Comparison of ENCODE assay signal across 7 mouse cellular contexts in the genomic region with DNA sequence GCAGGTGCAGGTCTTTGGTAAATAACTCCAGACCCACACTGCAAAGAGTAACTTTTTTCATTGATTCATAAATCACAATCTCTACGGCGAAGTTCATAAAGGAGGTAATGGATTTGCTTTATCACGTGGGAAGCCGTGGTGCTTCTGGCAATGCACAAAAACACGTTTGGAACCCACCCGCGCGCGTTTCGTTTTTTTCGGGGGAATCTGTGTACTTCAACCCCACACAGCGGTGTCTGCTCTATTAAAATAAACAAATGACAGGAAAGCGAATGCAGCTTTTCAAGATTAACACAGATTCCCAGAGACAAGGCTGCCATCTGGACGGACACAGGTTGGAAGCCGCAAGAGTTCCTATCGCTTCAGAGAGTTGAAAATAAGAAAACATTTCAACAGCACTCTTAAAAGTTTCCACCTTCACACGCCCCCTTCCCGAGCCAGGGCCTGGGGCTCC. TPM values are rescaled to one million over a fixed set of nuclear protein-coding genes. Genes with fewer than 3 reads are reported as not detected.
A peak's percentile ranks its signal among the peaks of the same experiment; 100 is the strongest.
DNase-seq lines count a peak whose midpoint lies in the region; ATAC-seq and TF ChIP-seq lines count a peak whose summit lies in the region.

No protein-coding gene starts in this region.

- H3K36me3 ChIP-seq in neural tube, embryonic 11.5 days (ENCODE audit: control insufficient read depth, insufficient read depth, low read length), result no peaks in the 10 kb centered on the region
- H3K36me3 ChIP-seq in forebrain, embryonic 10.5 days (replicated peaks), result no peaks in the 10 kb centered on the region
- no peaks in the 10 kb centered on the region for H3K36me3 ChIP-seq in limb, embryonic 14.5 days (ENCODE audit: control insufficient read depth, insufficient read depth, low read length)
- H3K36me3 ChIP-seq in stomach, embryonic 15.5 days, result no peaks in the 10 kb centered on the region

- no peak for ATAC-seq in neural tube, embryonic 11.5 days (ENCODE audit: insufficient read depth, low FRiP score, low TSS enrichment)
- no peak for ATAC-seq in limb, embryonic 14.5 days (ENCODE audit: low FRiP score, low read depth)
- no peak for ATAC-seq in stomach, embryonic 15.5 days (ENCODE audit: insufficient read depth, low FRiP score, low read depth)

- H3K4me1 ChIP-seq in neural tube, embryonic 11.5 days (ENCODE audit: control insufficient read depth, insufficient read depth, low read length), result peaks cover 8% of the 10 kb centered on the region
- peaks cover 39% of the 10 kb centered on the region for H3K4me1 ChIP-seq in forebrain, embryonic 10.5 days
- H3K4me1 ChIP-seq in limb, embryonic 14.5 days (ENCODE audit: control insufficient read depth, insufficient read depth, low read length), result peaks cover 29% of the 10 kb centered on the region
- peaks cover 33% of the 10 kb centered on the region for H3K4me1 ChIP-seq in stomach, embryonic 15.5 days

- peak overlapping the region; percentile 93 for H3K9ac ChIP-seq in neural tube, embryonic 11.5 days (ENCODE audit: low read length)
- peak overlapping the region; percentile 80 for H3K9ac ChIP-seq in limb, embryonic 14.5 days (ENCODE audit: low read depth, low read length, severe bottlenecking)
- H3K9ac ChIP-seq in stomach, embryonic 15.5 days, result peak overlapping the region; percentile 92

- DNase-seq in neural tube, embryonic 11.5 days (ENCODE audit: low spot score), result no peak
- DNase-seq in neural tube, embryonic 10.5 days (ENCODE audit: extremely low spot score, low spot score), result no peak
- no peak for DNase-seq in forebrain, embryonic 10.5 days (ENCODE audit: extremely low spot score, low spot score)
- no peak for DNase-seq in limb, embryonic 14.5 days (ENCODE audit: low spot score)
- DNase-seq in thymus, postnatal 10 days (ENCODE audit: low spot score in 2 of 2), result no peak
- DNase-seq in kidney, postnatal 10 days, result no peak

- 8% methylated on average over 18 of the region's 18 CpGs for WGBS in neural tube, embryonic 11.5 days
- 13% methylated on average over 18 of the region's 18 CpGs for WGBS in forebrain, embryonic 10.5 days
- 3% methylated on average over 18 of the region's 18 CpGs for WGBS in limb, embryonic 14.5 days
- under 1% methylated on average over 18 of the region's 18 CpGs for WGBS in stomach, embryonic 15.5 days

- no peaks in the 10 kb centered on the region for H3K27me3 ChIP-seq in neural tube, embryonic 11.5 days (ENCODE audit: control insufficient read depth, insufficient read depth, low read length)
- no peaks in the 10 kb centered on the region for H3K27me3 ChIP-seq in forebrain, embryonic 10.5 days (ENCODE audit: poor library complexity, severe bottlenecking)
- no peaks in the 10 kb centered on the region for H3K27me3 ChIP-seq in limb, embryonic 14.5 days (ENCODE audit: control insufficient read depth, insufficient read depth, low read length)
- no peaks in the 10 kb centered on the region for H3K27me3 ChIP-seq in stomach, embryonic 15.5 days (replicated peaks)

- H3K27ac ChIP-seq in neural tube, embryonic 11.5 days (ENCODE audit: low read depth, low read length), result no peak overlapping the region; the same call in 1 of the 2 replicates
- H3K27ac ChIP-seq in forebrain, embryonic 10.5 days, result peak overlapping the region; percentile 93
- H3K27ac ChIP-seq in limb, embryonic 14.5 days (replicated peaks; ENCODE audit: low read depth, low read length), result peak overlapping the region; percentile 90
- peak overlapping the region; percentile 92 for H3K27ac ChIP-seq in stomach, embryonic 15.5 days

- peak overlapping the region; percentile 94 for H3K4me3 ChIP-seq in neural tube, embryonic 11.5 days (ENCODE audit: low read depth, low read length)
- H3K4me3 ChIP-seq in forebrain, embryonic 10.5 days, result peak overlapping the region; percentile 97
- H3K4me3 ChIP-seq in limb, embryonic 14.5 days (replicated peaks; ENCODE audit: low read length), result peak overlapping the region; percentile 90
- peak overlapping the region; percentile 96 for H3K4me3 ChIP-seq in stomach, embryonic 15.5 days (replicated peaks)

- H3K9me3 ChIP-seq in neural tube, embryonic 11.5 days (ENCODE audit: control insufficient read depth, low read length), result no peaks in the 10 kb centered on the region
- H3K9me3 ChIP-seq in forebrain, embryonic 10.5 days, result no peaks in the 10 kb centered on the region
- H3K9me3 ChIP-seq in limb, embryonic 14.5 days (ENCODE audit: control insufficient read depth, low read length), result no peaks in the 10 kb centered on the region
- H3K9me3 ChIP-seq in stomach, embryonic 15.5 days, result no peaks in the 10 kb centered on the region

- no peak for TF ChIP-seq POLR2A in limb, embryonic 14.5 days (IDR thresholded peaks at IDR 0.05; ENCODE audit: borderline replicate concordance, extremely low read depth, insufficient read depth, insufficient read length)

- H3K4me2 ChIP-seq in neural tube, embryonic 11.5 days (ENCODE audit: low read depth), result peak overlapping the region; percentile 77
- H3K4me2 ChIP-seq in limb, embryonic 14.5 days (replicated peaks; ENCODE audit: low read depth, low read length, severe bottlenecking), result peak overlapping the region; percentile 72
- peak overlapping the region; percentile 74 for H3K4me2 ChIP-seq in stomach, embryonic 15.5 days

RNA-seq across cellular contexts. Expression of a gene that starts 1.1 kb away (rescaled TPM):
- 12.9 and 13.8 TPM in 2 replicates for polyA plus RNA-seq in neural tube, embryonic 11.5 days (2014; fragmentation: Nextera tagmentation; extraction: Ambion mirVana)
- polyA plus RNA-seq in forebrain, embryonic 10.5 days (2016; fragmentation: Nextera tagmentation; extraction: Ambion mirVana), result 13.2 and 14.2 TPM in 2 replicates
- polyA plus RNA-seq in limb, embryonic 14.5 days (2012; rRNA removed), result 20.1 and 22.8 TPM in 2 replicates
- 11.1 and 13.6 TPM in 2 replicates for polyA plus RNA-seq in limb, embryonic 14.5 days (2014; fragmentation: Nextera tagmentation; extraction: Ambion mirVana)
- polyA plus RNA-seq in stomach, embryonic 15.5 days (2015; fragmentation: Nextera tagmentation; extraction: Ambion mirVana), result 18.9 and 20.8 TPM in 2 replicates

RNA-seq across cellular contexts. Expression of a gene that starts 39.0 kb away (rescaled TPM):
- polyA plus RNA-seq in neural tube, embryonic 11.5 days (2014; fragmentation: Nextera tagmentation; extraction: Ambion mirVana), result 487 and 523 TPM in 2 replicates
- polyA plus RNA-seq in forebrain, embryonic 10.5 days (2016; fragmentation: Nextera tagmentation; extraction: Ambion mirVana), result 529 and 540 TPM in 2 replicates
- 232 and 505 TPM in 2 replicates for polyA plus RNA-seq in limb, embryonic 14.5 days (2012; rRNA removed)
- 689 and 720 TPM in 2 replicates for polyA plus RNA-seq in limb, embryonic 14.5 days (2014; fragmentation: Nextera tagmentation; extraction: Ambion mirVana)
- polyA plus RNA-seq in stomach, embryonic 15.5 days (2015; fragmentation: Nextera tagmentation; extraction: Ambion mirVana), result 489 and 511 TPM in 2 replicates

RNA-seq across cellular contexts. Expression of a gene that starts 51.2 kb away (rescaled TPM):
- polyA plus RNA-seq in neural tube, embryonic 11.5 days (2014; fragmentation: Nextera tagmentation; extraction: Ambion mirVana), result 23.0 and 25.0 TPM in 2 replicates
- 37.4 and 39.5 TPM in 2 replicates for polyA plus RNA-seq in forebrain, embryonic 10.5 days (2016; fragmentation: Nextera tagmentation; extraction: Ambion mirVana)
- polyA plus RNA-seq in limb, embryonic 14.5 days (2012; rRNA removed), result 5.9 and 7.8 TPM in 2 replicates
- polyA plus RNA-seq in limb, embryonic 14.5 days (2014; fragmentation: Nextera tagmentation; extraction: Ambion mirVana), result 8.4 and 9.3 TPM in 2 replicates
- polyA plus RNA-seq in stomach, embryonic 15.5 days (2015; fragmentation: Nextera tagmentation; extraction: Ambion mirVana), result 16.4 and 18.1 TPM in 2 replicates
